Mouse (Mus musculus): ENCODE results near the gene Gm5662. TPM values are rescaled to one million over a fixed set of nuclear protein-coding genes. Genes with fewer than 3 reads are reported as not detected.

Gene Gm5662
- polyA plus RNA-seq, 1 experiment: not detected

Other genes starting within 250 kb of the Gm5662 start
- gene Gm2056, start 247.5 kb downstream of the Gm5662 start, polyA plus RNA-seq (2012; rRNA removed): not detected in 2 replicates
- gene Gm16368, start 190.8 kb downstream of the Gm5662 start, polyA plus RNA-seq (2012; rRNA removed): not detected in 2 replicates
- not detected in 2 replicates for gene Gm10436, start 92.4 kb downstream of the Gm5662 start, polyA plus RNA-seq (2012; rRNA removed)
- not detected in 2 replicates for gene Gm8332, start 24.4 kb downstream of the Gm5662 start, polyA plus RNA-seq (2012; rRNA removed)
- not detected in 2 replicates for gene Gm5039, start 49.5 kb upstream of the Gm5662 start, polyA plus RNA-seq (2012; rRNA removed)
- 10.9 and 11.8 TPM in 2 replicates for gene Adck1, start 86.1 kb upstream of the Gm5662 start, polyA plus RNA-seq (2012; rRNA removed)